Mouse (Mus musculus): Measurements from ENCODE around the gene Capn7.

The Capn7 gene

GRCm38 (mm10) chr14:31413475-31414086 is 77.1 kb downstream of the Capn7 start:
- DNase-seq (ENCODE audit: low read depth, low spot score): no peak

DNA sequence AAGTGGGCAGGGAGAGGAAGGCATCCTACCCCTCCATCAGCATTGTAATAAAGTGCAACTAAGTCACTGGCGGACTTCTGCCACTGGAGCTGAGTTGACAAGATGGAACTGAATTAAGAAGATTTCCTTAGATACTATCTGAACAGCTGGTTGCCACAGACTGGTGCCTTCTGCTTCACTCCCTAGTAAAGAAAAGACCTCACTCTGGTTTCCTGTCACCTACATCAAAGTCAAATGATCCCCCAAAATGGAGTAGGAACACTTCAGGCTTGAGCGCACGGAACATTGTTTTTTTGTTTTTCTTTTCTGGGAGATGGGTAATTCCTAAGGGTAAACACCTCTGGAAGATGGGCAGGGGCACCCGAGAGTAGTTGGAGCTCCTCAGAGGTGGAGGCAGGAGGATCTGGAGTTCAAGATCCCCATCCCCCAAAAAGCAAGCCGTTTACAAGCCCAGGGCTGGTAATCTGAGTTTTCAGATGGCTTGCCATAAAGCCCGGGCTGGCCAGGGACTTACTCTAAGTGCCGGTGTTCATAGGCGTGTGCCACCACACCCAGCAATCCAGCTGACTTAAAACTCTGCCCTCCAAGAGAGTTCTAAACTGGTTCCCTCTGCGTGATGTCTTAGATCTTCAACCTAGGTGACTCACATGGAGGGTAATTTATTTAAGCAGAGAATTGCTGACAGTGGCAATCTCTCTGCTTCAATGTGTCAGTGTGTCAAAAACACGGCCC is 78.0 kb downstream of the Capn7 start:
- DNase-seq (ENCODE audit: low read depth, low spot score): no peak

- DNase-seq (ENCODE audit: low read depth, low spot score): no peak
Measured at GRCm38 (mm10) chr14:31414967-31415376, 78.5 kb downstream of the Capn7 start.

DNA sequence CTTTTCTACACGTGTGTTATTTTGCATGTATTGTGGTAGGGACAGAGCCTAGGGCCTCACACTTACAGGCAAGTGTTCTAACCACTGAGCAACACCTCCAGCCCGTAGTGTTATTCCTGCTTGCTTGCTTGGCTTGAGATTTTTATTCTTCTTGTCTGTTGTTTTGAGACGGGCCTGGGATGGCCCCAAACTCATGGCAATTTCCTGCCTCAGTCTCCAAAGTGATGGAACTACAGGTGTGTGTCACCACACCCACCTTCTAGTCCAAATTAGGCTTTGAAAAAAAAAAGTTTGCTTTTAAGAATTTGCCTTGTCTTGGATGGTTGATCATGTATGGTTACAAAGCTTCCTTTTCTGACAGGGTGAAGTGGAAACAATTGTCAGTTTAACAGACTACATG is 80.0 kb downstream of the Capn7 start:
- DNase-seq (ENCODE audit: low read depth, low spot score): no peak

DNA sequence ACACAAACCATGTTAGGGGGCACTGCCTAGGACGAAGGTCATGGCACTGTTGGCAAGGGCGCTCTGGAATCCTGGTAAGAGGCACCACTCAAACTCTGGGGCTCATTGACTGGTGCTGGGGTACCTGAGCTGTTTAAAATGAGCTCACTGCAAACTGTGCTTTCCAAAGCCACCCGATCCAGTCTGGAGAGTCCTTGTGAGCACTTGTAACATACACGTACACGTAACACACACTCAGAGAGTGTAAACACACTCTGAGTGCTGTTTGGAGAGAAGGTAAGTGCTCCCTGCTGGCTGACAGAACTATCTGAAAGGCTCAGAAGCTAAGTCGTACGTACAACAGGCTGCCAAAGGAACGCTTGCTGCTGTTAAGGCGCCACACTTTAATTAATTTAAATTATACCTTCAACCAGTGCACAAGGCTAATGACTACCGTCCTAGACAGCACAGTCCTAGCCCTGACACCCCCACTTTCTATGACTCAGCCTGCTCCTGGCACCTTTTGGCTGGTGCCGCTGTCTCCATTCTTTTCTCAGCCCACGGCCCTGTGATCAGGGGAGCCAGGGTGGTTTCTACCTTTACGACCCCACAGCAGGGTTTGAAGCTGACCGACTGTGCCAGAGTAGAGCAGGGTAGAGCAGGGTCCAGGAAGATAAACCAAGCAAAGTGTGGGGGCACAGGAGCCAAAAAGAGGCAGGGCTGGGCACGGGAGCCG is 80.6 kb downstream of the Capn7 start:
- no peak for DNase-seq (ENCODE audit: low read depth, low spot score)

- DNase-seq (ENCODE audit: low read depth, low spot score): no peak
Measured at GRCm38 (mm10) chr14:31419279-31419678, 82.8 kb downstream of the Capn7 start.

- no peak for DNase-seq (ENCODE audit: low read depth, low spot score)
Measured at GRCm38 (mm10) chr14:31420135-31420534, 83.7 kb downstream of the Capn7 start.

DNA sequence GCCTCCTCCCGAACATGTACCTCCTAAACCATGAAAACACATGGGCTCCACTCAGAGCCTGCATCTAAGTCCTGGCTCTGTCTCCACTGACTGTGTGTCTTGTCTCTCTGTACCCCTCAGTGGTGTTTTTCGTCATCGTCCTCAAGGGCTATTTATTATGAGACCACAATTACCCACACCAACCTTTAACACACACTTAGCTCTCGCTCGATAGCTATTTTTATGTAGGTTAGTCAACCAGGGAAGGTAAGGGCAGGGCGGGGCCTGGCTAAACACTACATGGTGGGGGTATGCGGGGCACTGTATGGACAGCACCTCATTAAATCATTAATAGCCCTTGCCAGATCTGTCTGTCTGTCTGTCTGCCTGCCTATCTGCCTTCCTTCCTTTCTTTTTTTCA is 84.1 kb downstream of the Capn7 start:
- DNase-seq (ENCODE audit: low read depth, low spot score): no peak

GRCm38 (mm10) chr14:31420985-31421384 is 84.5 kb downstream of the Capn7 start:
- no peak for DNase-seq (ENCODE audit: low read depth, low spot score)
